Mouse (Mus musculus): Measurements from ENCODE around the gene Snai1. TPM values are rescaled to one million over a fixed set of nuclear protein-coding genes. Genes with fewer than 3 reads are reported as not detected.
A peak's percentile ranks its signal among the peaks of the same experiment; 100 is the strongest.

The Snai1 gene
- polyA plus RNA-seq, 1 experiment from 2014 or later, result 6.3 TPM

- Histone ChIP-seq H3K4me1 (peaks cover 42% of the 10 kb centered on the region), H3K4me2 (peak overlapping the region; percentile 89), H3K9ac (replicated peaks) (no peak overlapping the region), H3K36me3 (peaks cover 28% of the 10 kb centered on the region), H3K27me3 (replicated peaks) (no peaks in the 10 kb centered on the region), H3K27ac (replicated peaks) (no peak overlapping the region), H3K4me3 (replicated peaks) (no peak overlapping the region), H3K9me3 (replicated peaks) (no peaks in the 10 kb centered on the region)
- ATAC-seq (ENCODE audit: low FRiP score), result no peak
- WGBS, result 89% methylated on average over 3 of the region's 3 CpGs
Observed at GRCm38 (mm10) chr2:167505127-167505526, 32.9 kb upstream of the Snai1 start.

- 97% methylated on average over 10 of the region's 10 CpGs for WGBS
- Histone ChIP-seq H3K27ac (replicated peaks) (no peak overlapping the region), H3K27me3 (replicated peaks) (no peaks in the 10 kb centered on the region), H3K9ac (replicated peaks) (no peak overlapping the region), H3K36me3 (peaks cover 43% of the 10 kb centered on the region), H3K4me1 (peaks cover 42% of the 10 kb centered on the region), H3K4me2 (no peak overlapping the region), H3K4me3 (replicated peaks) (no peak overlapping the region), H3K9me3 (replicated peaks) (no peaks in the 10 kb centered on the region)
- ATAC-seq (ENCODE audit: low FRiP score), result no peak
Observed at GRCm38 (mm10) chr2:167506546-167507260, 31.3 kb upstream of the Snai1 start.

- no peak for ATAC-seq (ENCODE audit: low FRiP score)
- H3K36me3 ChIP-seq, result peaks cover 55% of the 10 kb centered on the region
Observed at GRCm38 (mm10) chr2:167507719-167508385, 30.1 kb upstream of the Snai1 start.

GRCm38 (mm10) chr2:167508569-167508968 lies 29.4 kb upstream of the Snai1 start:
- no peak overlapping the region for H3K4me2 ChIP-seq
- H3K4me1 ChIP-seq, result peaks cover 36% of the 10 kb centered on the region
- no peaks in the 10 kb centered on the region for H3K9me3 ChIP-seq (replicated peaks)
- no peak for ATAC-seq (ENCODE audit: low FRiP score)
- H3K27me3 ChIP-seq (replicated peaks), result no peaks in the 10 kb centered on the region
- peaks cover 62% of the 10 kb centered on the region for H3K36me3 ChIP-seq
- no peak overlapping the region for H3K9ac ChIP-seq (replicated peaks)
- H3K4me3 ChIP-seq (replicated peaks), result no peak overlapping the region
- WGBS, result 94% methylated on average over 4 of the region's 4 CpGs
- no peak overlapping the region for H3K27ac ChIP-seq (replicated peaks)

More at GRCm38 (mm10) chr2:167507719-167508385, 30.1 kb upstream of the Snai1 start:
- 93% methylated on average over 3 of the region's 3 CpGs for WGBS
- Histone ChIP-seq H3K4me1 (peaks cover 39% of the 10 kb centered on the region), H3K9ac (replicated peaks) (no peak overlapping the region), H3K9me3 (replicated peaks) (no peaks in the 10 kb centered on the region), H3K4me2 (no peak overlapping the region), H3K27me3 (replicated peaks) (no peaks in the 10 kb centered on the region), H3K27ac (replicated peaks) (no peak overlapping the region), H3K4me3 (replicated peaks) (no peak overlapping the region)

- Histone ChIP-seq H3K27me3 (replicated peaks) (no peaks in the 10 kb centered on the region), H3K4me3 (replicated peaks) (no peak overlapping the region), H3K27ac (replicated peaks) (no peak overlapping the region), H3K4me1 (peaks cover 21% of the 10 kb centered on the region), H3K9ac (replicated peaks) (no peak overlapping the region), H3K4me2 (no peak overlapping the region), H3K9me3 (replicated peaks) (no peaks in the 10 kb centered on the region), H3K36me3 (peaks cover 80% of the 10 kb centered on the region)
- ATAC-seq (ENCODE audit: low FRiP score), result no peak
- WGBS, result 87% methylated on average over 3 of the region's 3 CpGs
Observed at GRCm38 (mm10) chr2:167510485-167510884, 27.5 kb upstream of the Snai1 start.

GRCm38 (mm10) chr2:167512365-167512764 lies 25.6 kb upstream of the Snai1 start:
- Histone ChIP-seq H3K27ac (replicated peaks) (no peak overlapping the region), H3K9ac (replicated peaks) (no peak overlapping the region), H3K36me3 (peaks cover 93% of the 10 kb centered on the region), H3K4me3 (replicated peaks) (no peak overlapping the region), H3K4me2 (no peak overlapping the region), H3K27me3 (replicated peaks) (no peaks in the 10 kb centered on the region), H3K9me3 (replicated peaks) (no peaks in the 10 kb centered on the region), H3K4me1 (peaks cover 2% of the 10 kb centered on the region; the same call in 1 of the 2 replicates)
- ATAC-seq (ENCODE audit: low FRiP score), result no peak
- 79% methylated on average over 9 of the region's 9 CpGs for WGBS

- Histone ChIP-seq H3K27me3 (replicated peaks) (no peaks in the 10 kb centered on the region), H3K9ac (replicated peaks) (no peak overlapping the region), H3K4me2 (no peak overlapping the region), H3K27ac (replicated peaks) (no peak overlapping the region), H3K4me1 (no peaks in the 10 kb centered on the region), H3K36me3 (peaks cover 93% of the 10 kb centered on the region), H3K9me3 (replicated peaks) (no peaks in the 10 kb centered on the region), H3K4me3 (replicated peaks) (no peak overlapping the region)
- WGBS, result 93% methylated on average over 5 of the region's 5 CpGs
- no peak for ATAC-seq (ENCODE audit: low FRiP score)
Observed at GRCm38 (mm10) chr2:167512970-167513369, 25.0 kb upstream of the Snai1 start.

GRCm38 (mm10) chr2:167514641-167515040 lies 23.4 kb upstream of the Snai1 start:
- peaks cover 84% of the 10 kb centered on the region for H3K36me3 ChIP-seq
- no peak overlapping the region for H3K9ac ChIP-seq (replicated peaks)
- H3K4me1 ChIP-seq, result no peaks in the 10 kb centered on the region
- H3K27ac ChIP-seq (replicated peaks), result no peak overlapping the region
- no peaks in the 10 kb centered on the region for H3K27me3 ChIP-seq (replicated peaks)
- H3K4me3 ChIP-seq (replicated peaks), result no peak overlapping the region
- no peak for ATAC-seq (ENCODE audit: low FRiP score)
- no peaks in the 10 kb centered on the region for H3K9me3 ChIP-seq (replicated peaks)
- WGBS, result 99% methylated on average over 4 of the region's 4 CpGs
- H3K4me2 ChIP-seq, result no peak overlapping the region

GRCm38 (mm10) chr2:167515688-167516087 lies 22.3 kb upstream of the Snai1 start:
- H3K4me1 ChIP-seq, result no peaks in the 10 kb centered on the region
- no peaks in the 10 kb centered on the region for H3K9me3 ChIP-seq (replicated peaks)
- peaks cover 84% of the 10 kb centered on the region for H3K36me3 ChIP-seq
- ATAC-seq (ENCODE audit: low FRiP score), result no peak
- H3K9ac ChIP-seq (replicated peaks), result no peak overlapping the region
- no peak overlapping the region for H3K4me2 ChIP-seq
- H3K4me3 ChIP-seq (replicated peaks), result no peak overlapping the region
- H3K27me3 ChIP-seq (replicated peaks), result no peaks in the 10 kb centered on the region
- no peak overlapping the region for H3K27ac ChIP-seq (replicated peaks)
- WGBS, result 96% methylated on average over 5 of the region's 5 CpGs

GRCm38 (mm10) chr2:167519606-167520252 lies 18.3 kb upstream of the Snai1 start:
- Histone ChIP-seq H3K4me2 (no peak overlapping the region), H3K4me1 (no peaks in the 10 kb centered on the region), H3K27me3 (replicated peaks) (no peaks in the 10 kb centered on the region), H3K4me3 (replicated peaks) (no peak overlapping the region), H3K9me3 (replicated peaks) (no peaks in the 10 kb centered on the region), H3K27ac (replicated peaks) (no peak overlapping the region), H3K36me3 (peaks cover 45% of the 10 kb centered on the region), H3K9ac (replicated peaks) (no peak overlapping the region)
- no peak for ATAC-seq (ENCODE audit: low FRiP score)
- 85% methylated on average over 5 of the region's 5 CpGs for WGBS

- Histone ChIP-seq H3K4me1 (no peaks in the 10 kb centered on the region), H3K4me2 (no peak overlapping the region), H3K9me3 (replicated peaks) (no peaks in the 10 kb centered on the region), H3K27ac (replicated peaks) (no peak overlapping the region), H3K4me3 (replicated peaks) (no peak overlapping the region), H3K9ac (replicated peaks) (no peak overlapping the region), H3K36me3 (no peaks in the 10 kb centered on the region), H3K27me3 (replicated peaks) (no peaks in the 10 kb centered on the region)
- 11% methylated on average over 5 of the region's 5 CpGs for WGBS
- no peak for ATAC-seq (ENCODE audit: low FRiP score)
Observed at GRCm38 (mm10) chr2:167528278-167528677, 9.7 kb upstream of the Snai1 start.

Measured in neural tube, embryonic 15.5 days (tissue).